Mouse (Mus musculus): ENCODE results near the gene Tas2r143.

Tas2r143 gene

GRCm38 (mm10) chr6:42395960-42396809, 3.9 kb upstream of the Tas2r143 start:
- DNase-seq (ENCODE audit: low read depth in 2 of 2, low spot score in 2 of 2): no peak

GRCm38 (mm10) chr6:42397041-42397657, 2.9 kb upstream of the Tas2r143 start:
- no peak for DNase-seq (ENCODE audit: low read depth in 2 of 2, low spot score in 2 of 2)

GRCm38 (mm10) chr6:42398285-42398684, 1.8 kb upstream of the Tas2r143 start:
- DNase-seq (ENCODE audit: low read depth in 2 of 2, low spot score in 2 of 2): no peak

GRCm38 (mm10) chr6:42398998-42399397, 1.0 kb upstream of the Tas2r143 start:
- DNase-seq (ENCODE audit: low read depth in 2 of 2, low spot score in 2 of 2): no peak

GRCm38 (mm10) chr6:42405134-42405533, 5.1 kb downstream of the Tas2r143 start, which contains the start of gene Tas2r135:
Gene Tas2r135 (plus strand): TSS chr6:42405434.
- no peak for DNase-seq (ENCODE audit: low read depth in 2 of 2, low spot score in 2 of 2)

GRCm38 (mm10) chr6:42419443-42419842, 19.4 kb downstream of the Tas2r143 start:
- no peak for DNase-seq (ENCODE audit: low read depth in 2 of 2, low spot score in 2 of 2)

GRCm38 (mm10) chr6:42421439-42421838, 21.4 kb downstream of the Tas2r143 start:
- no peak for DNase-seq (ENCODE audit: low read depth in 2 of 2, low spot score in 2 of 2)

- no peak for DNase-seq (ENCODE audit: low read depth in 2 of 2, low spot score in 2 of 2)
Measured at GRCm38 (mm10) chr6:42424472-42424871, 24.4 kb downstream of the Tas2r143 start.

- DNase-seq (ENCODE audit: low read depth in 2 of 2, low spot score in 2 of 2): no peak
Measured at GRCm38 (mm10) chr6:42426337-42426736, 26.3 kb downstream of the Tas2r143 start.

GRCm38 (mm10) chr6:42433554-42433953, 33.5 kb downstream of the Tas2r143 start:
- no peak for DNase-seq (ENCODE audit: low read depth in 2 of 2, low spot score in 2 of 2)

GRCm38 (mm10) chr6:42434446-42434845, 34.4 kb downstream of the Tas2r143 start, which contains the start of gene Tas2r126:
Gene Tas2r126 (plus strand): TSS chr6:42434535.
- DNase-seq (ENCODE audit: low read depth in 2 of 2, low spot score in 2 of 2): no peak

GRCm38 (mm10) chr6:42435490-42435889, 35.5 kb downstream of the Tas2r143 start:
- no peak for DNase-seq (ENCODE audit: low read depth in 2 of 2, low spot score in 2 of 2)

- no peak for DNase-seq (ENCODE audit: low read depth in 2 of 2, low spot score in 2 of 2)
Measured at GRCm38 (mm10) chr6:42441395-42441794, 41.4 kb downstream of the Tas2r143 start.

- DNase-seq (ENCODE audit: low read depth in 2 of 2, low spot score in 2 of 2): no peak
Measured at GRCm38 (mm10) chr6:42444491-42444890, 44.5 kb downstream of the Tas2r143 start.

GRCm38 (mm10) chr6:42447381-42447780, 47.3 kb downstream of the Tas2r143 start:
- no peak for DNase-seq (ENCODE audit: low read depth in 2 of 2, low spot score in 2 of 2)

Data from CD8-positive naive resting alpha-beta T cell, adult 2 months (primary cell).